Mouse (Mus musculus) splenic B cell, adult 2 months (primary cell): ENCODE results near the gene Usf1.

Source experiments
- DNase-seq: peaks from one replicate; pipeline ENCODE4 v3.0.0-alpha.2; 2011; ENCODE audit warnings: low read depth, low spot score
- H3K27me3 ChIP-seq: 2 replicates; pipeline ENCODE4 v1.6.1; 2012; ENCODE audit warnings: mild to moderate bottlenecking, low read length, moderate library complexity, mixed read lengths; ENCODE audit not compliant: control insufficient read depth, poor library complexity, insufficient read depth, severe bottlenecking
- H3K36me3 ChIP-seq: 2 replicates; pipeline ENCODE4 v1.6.1; 2012; ENCODE audit warnings: mild to moderate bottlenecking, low read length, moderate library complexity, mixed read lengths; ENCODE audit not compliant: control insufficient read depth, poor library complexity, insufficient read depth, severe bottlenecking

Gene Usf1

DNA sequence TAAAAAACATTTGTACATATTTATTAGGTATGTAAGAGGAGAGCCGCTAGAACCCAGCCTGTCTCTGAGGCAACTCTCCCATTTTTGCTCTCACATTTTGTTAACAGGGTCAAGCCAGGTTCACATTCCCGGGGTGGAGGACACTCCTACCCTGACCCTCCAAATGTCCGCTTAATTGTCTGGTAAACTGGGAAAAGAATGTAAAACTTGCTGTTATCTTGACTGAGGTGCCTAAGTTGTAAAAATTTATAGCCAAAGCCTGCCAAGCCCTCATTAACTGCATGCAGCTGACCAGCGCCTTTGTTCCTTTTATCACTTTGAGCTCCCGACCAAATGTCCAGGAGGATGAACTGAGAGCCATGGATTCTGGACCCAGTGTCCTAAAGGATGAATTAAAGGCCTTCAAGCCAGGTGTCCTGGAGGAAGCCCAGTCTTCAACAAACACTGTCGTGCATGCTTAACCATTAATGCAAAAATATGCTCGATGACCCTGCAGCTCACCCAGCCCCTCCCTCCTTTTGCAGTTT lies 24.2 kb downstream of the Usf1 start:
- H3K27me3 ChIP-seq: peaks cover 3% of the 10 kb centered on the region
- DNase-seq: no peak
- H3K36me3 ChIP-seq: no peaks in the 10 kb centered on the region

DNA sequence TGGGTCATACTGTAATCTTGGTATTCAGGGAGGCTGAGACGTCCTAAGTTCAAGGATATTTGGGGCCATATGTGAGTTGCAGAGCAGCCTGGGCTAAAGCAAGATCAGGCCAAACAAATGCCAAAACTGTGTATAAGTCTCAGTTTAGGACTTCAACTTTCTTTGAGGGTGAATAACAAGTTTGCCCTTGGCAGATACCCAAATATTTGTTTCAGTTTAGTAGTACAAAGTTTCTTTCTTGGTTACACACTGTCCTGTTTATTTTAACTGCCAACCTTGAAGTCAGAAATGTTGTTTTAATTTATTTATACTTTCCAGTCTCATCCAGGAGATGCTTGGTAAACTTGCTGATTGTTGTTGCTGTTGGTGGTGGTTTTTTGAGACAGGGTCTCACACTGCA lies 24.9 kb downstream of the Usf1 start:
- DNase-seq: no peak
- peaks cover 3% of the 10 kb centered on the region for H3K27me3 ChIP-seq
- H3K36me3 ChIP-seq: no peaks in the 10 kb centered on the region

DNA sequence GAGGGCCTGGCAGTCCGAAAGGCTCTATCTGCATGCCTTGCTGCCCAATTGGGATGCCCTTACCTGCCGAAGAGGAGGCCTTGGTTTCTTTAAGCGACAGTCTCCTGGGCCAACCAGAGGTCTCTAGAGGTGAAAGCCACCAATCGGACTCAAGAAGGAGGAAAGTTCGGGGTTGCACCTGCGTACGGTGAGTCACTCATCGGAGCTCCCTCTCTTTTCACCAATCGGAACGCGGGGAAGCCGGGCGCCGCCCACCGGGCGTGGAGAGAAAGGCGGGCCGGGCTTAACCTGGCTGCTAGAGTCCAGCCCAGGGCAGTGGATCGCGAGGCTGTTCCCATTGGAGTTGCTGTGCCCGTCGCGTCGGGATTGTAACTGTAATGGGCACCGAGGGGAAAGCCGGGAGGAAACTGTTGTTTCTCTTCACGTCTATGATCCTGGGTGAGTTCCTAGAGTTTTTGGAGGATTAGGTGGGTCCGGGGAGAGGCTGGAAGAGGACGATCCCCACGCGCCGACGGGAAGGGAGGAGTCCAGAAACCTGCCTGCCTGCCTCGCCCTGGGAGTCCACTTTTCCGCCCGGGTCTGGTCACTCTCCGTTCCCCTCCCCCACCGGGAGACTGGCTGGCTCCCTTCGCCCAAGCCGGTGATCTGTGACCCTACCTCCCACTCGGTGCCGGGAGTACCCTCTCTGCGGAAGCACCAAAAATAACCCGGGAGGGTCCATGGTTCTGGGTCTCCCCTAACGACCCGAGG lies 26.3 kb downstream of the Usf1 start, which contains the start of gene F11r:
Gene F11r (plus strand): TSS at position 272 of the 750 bp plus-strand sequence.
- Histone ChIP-seq H3K36me3 (no peaks in the 10 kb centered on the region), H3K27me3 (peaks cover 3% of the 10 kb centered on the region)
- peak; percentile 72 for DNase-seq

DNA sequence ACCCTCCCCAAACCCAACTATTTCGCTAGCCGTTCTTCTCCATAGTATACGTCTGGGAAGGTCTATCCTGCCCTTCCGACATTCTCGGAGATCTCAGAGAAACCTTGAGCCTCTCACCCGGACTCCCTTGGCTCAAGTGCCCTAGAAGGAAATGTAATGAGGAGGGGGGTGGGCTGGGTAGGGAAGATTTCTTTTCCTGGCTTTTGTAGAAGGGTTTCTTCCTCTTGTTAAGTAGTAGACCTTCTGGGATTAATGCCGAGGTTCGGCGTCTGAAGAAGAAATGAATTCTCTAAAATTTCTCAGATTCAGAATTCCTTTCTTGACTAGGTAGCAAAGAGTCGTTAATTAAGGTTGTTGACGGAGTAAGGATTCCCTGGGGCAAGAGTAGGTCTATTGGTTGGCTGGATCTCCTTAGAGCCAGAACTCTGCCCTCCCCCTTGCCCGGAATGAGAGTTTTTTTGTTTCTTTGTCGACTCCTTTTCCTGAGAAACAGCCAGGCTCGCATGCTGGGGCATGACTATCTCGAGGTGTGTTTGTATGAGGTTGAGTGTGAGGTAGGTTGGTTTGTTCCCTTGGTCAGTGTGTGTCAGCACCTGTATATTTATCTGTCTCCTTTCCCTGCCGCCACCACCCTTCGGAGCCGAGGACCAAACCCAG lies 27.0 kb downstream of the Usf1 start:
- H3K36me3 ChIP-seq: no peaks in the 10 kb centered on the region
- peaks cover 3% of the 10 kb centered on the region for H3K27me3 ChIP-seq
- no peak for DNase-seq

DNA sequence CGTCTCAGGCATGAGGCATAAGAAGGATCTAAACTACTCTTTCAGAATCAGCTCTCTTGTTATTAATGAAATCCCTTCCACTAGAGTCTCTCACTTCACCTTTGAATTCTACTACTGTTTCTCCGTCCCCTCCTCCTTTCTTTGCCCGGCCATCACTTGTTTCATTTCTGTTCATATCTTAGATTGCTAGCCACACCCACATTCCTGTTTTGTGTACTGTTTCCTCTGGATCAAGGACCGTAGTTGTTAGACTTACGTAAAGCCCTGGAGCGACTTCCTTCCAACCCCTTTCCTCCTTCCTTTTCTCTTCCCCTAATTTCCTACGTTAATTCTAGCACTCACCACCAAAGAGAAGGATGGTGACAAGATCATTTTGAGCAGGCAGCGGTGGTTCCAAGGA lies 28.0 kb downstream of the Usf1 start:
- Histone ChIP-seq H3K27me3 (peaks cover 3% of the 10 kb centered on the region), H3K36me3 (no peaks in the 10 kb centered on the region)
- DNase-seq: no peak

DNA sequence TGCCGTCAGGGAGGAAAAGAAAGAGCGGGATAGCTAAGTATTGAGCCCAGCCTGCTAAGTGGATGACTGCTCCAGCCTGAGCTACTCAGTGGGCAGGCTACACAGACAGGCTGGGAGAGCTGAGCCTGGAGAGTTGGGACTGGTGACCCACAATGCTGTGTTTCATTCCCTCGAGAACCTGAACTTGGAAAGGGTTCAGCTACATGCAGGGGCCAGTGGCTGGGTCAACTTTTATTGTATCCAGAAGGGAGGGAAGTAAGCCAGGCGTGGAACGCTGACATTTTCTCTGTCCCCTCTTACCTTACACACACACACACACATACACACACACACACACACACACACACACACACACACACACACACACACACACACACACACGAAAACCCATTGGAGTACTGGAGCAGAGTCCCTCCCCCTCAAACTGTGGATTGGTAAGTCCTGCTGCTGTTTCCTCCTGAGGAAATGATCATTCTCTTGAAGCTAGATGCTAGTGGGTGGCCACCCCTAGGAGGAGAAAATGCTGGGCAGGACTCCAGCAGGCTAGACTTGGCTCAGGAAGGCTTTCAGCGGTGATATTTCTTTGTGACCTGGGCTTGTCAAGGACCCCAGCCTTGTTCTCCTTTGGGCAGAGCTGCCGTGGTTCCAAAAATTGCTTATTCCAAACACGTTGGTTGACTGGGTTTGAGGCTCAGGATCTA lies 29.1 kb downstream of the Usf1 start:
- Histone ChIP-seq H3K27me3 (peaks cover 3% of the 10 kb centered on the region), H3K36me3 (no peaks in the 10 kb centered on the region)
- DNase-seq: no peak

DNA sequence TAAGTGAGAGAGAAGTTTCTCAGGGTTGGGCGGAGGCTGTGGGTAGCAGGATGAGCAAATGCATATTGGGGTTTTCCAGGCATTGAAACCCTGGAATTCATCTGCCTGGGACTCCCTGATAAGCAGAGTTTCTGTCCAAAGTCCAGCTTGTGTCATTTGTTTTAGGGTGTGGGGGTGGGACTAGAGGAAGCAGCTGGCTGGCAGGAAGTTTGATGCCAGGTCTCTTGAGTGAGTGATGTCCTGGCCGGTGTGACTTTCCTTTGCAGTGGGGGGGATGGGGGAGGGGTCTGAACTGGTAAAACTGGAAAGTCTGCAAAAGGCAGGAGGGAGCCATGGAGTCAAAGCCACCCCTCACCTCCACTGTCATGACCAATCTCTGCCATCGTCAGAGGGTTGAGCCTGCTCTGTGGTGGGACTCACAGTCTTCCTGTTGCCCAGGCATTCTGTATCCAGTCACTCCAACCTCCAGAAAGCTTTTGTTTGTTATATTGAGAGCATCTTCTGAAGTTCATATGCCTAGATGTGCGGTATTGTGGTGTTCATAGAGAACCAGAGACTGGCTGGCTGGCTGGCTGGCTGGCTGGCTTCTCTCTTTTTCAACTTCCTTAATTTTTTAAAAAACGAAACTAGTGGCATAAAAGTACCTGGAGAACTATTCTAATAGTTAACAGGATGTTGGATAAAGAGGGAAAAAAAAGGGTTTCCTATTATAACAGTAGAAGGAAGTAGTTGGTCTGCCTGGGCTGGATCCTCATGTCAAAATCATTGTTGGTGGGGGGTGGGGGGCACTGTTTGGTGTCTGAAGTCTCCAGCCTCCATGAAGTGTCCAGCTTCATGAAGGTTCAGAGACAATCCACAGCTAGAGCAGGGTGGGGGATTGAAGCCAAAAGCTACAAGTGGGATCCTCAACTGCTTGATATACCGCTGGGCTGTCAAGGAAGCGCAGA lies 30.6 kb downstream of the Usf1 start:
- no peaks in the 10 kb centered on the region for H3K36me3 ChIP-seq
- DNase-seq: peak; percentile 43
- H3K27me3 ChIP-seq: peaks cover 3% of the 10 kb centered on the region

DNA sequence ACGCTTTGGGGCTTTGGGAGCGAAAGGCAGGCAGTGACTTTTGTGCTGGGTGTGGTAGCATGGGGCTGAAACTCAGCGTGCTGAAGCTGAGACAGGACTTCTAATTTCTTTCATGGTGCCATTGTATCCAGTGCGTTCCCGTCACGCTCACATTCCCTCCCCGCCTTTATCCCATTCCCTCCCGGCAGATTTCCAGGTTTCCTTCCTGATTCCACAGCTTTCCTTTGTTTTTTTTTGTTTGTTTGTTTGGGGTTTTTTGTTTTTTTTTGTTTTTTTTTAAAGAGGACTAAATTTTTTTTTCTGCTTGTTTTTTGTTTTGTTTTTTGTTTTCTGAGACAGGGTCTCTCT lies 31.3 kb downstream of the Usf1 start:
- DNase-seq: no peak
- Histone ChIP-seq H3K27me3 (peaks cover 3% of the 10 kb centered on the region), H3K36me3 (no peaks in the 10 kb centered on the region)

DNA sequence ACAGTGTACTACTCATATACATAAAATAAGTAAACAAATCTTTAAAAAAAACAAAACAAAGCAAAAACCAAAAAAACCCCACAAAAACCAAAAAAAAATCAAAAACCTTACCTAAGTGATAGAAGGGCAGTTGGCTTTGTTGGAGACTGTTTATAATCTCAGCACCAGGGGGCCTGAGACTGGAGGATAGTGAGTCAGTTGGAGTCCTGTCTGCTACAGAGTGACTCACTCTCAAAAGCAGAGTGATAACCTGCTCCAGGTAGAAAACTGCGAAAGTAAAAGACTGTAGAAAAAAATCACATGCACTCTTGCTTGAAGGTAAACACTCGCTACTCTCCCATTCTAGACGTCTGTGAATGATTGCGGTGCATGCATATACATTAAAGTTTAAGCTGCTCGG lies 33.9 kb downstream of the Usf1 start:
- Histone ChIP-seq H3K36me3 (no peaks in the 10 kb centered on the region), H3K27me3 (no peaks in the 10 kb centered on the region)
- DNase-seq: no peak

DNA sequence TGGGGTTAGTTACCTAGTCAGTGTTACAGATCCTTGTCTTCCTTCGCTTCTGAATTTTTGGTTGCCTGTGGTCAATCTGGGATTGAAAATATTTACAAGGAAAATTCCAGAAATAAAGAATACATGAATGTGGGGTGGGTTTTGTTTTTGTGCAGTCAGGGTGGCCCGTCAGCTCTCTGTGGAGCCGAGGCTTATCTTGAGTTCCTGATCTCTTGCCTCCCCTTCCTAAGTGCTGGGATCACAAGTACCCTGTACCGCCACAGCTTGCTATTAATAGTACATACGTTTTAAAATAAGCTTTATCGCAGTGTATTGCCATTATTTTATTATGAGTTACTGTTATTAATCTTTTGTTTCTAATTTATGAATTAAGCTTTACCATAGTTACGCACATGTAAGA lies 35.7 kb downstream of the Usf1 start:
- H3K27me3 ChIP-seq: no peaks in the 10 kb centered on the region
- DNase-seq: no peak
- no peaks in the 10 kb centered on the region for H3K36me3 ChIP-seq

DNA sequence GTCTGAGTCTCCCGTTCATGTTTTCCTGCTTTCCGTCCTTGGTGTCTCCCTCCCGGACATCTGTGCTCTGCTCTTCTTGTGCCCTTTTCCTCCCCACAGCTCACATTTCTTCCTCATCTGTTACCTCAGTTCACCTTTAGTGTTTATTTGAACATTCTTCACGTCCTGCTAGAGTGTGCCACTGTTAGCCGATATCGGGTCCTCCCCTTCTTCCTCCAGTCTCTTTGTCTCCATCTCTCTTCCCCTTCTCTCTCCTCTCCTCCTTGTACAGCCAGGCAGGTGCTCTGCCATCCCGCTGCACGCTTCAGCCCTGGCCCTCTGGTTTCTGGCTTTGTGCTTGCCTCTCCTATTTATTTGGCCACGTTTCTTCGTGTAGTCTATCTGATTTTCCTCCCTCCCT lies 36.6 kb downstream of the Usf1 start:
- no peak for DNase-seq
- Histone ChIP-seq H3K27me3 (no peaks in the 10 kb centered on the region), H3K36me3 (no peaks in the 10 kb centered on the region)

DNA sequence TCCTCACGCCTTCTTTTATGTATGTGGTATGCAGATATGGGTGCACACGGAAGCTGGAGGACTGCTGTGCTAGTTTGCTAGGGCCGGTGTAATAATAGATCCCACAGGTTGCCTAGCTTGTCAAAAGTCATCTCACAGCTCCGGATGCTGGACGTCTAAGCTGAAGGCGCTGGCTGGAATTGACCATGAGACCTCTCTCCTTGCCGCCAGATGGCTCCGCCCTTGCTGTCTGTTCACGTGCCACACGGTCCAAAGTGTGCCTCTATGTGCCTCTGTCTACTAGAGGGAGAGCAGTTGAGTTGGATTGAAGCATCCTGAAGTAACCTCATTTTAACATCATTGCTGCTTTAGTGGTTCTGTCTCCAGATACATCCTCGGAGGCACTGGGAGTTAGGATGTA lies 38.9 kb downstream of the Usf1 start:
- no peaks in the 10 kb centered on the region for H3K27me3 ChIP-seq
- no peak for DNase-seq
- no peaks in the 10 kb centered on the region for H3K36me3 ChIP-seq

DNA sequence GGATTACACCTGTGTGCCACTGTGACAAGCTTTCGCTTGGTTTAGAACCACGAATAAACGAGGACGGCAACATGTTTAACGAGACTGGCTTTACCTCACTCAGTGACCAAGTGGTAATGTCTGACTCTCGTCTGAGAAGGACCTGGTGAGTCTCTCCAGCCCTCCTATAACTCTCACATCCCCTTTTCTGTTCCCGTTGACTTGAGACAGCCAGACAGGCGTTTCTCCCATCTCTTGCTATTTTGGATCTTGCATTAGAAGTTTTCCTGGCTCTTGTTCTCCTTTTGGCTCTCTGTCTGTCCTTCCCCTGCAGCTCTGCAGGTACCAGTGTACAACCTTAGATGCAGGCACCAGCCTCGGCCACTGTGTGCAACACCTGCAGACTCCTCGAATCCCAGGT lies 39.9 kb downstream of the Usf1 start:
- DNase-seq: no peak
- Histone ChIP-seq H3K36me3 (no peaks in the 10 kb centered on the region), H3K27me3 (no peaks in the 10 kb centered on the region)

DNA sequence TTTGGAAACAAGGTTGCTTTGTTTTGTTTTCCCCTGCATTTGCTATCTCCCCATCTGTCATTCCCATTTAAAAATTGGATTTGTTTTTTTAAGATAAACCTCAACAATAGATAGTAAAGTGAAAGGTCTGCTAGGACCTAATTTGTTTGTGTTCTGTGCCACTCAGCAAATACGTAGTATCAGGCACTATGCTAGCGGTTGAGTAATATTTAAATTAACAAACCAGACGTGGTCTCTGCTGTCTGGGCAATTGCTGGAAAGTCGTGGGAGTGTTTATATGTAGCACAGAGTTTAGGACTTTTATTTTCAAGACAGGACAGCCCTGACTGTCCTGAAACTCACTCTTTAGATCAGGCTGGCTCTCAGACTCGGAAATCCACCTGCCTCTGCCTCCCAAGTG lies 41.4 kb downstream of the Usf1 start:
- Histone ChIP-seq H3K36me3 (no peaks in the 10 kb centered on the region), H3K27me3 (no peaks in the 10 kb centered on the region)
- no peak for DNase-seq
